Mouse (Mus musculus): Measurements from ENCODE around the gene Ckap5.

GRCm38 (mm10) chr2:91537588-91538205, 11.1 kb downstream of the Ckap5 start:
- no peak for TF ChIP-seq CTCF (IDR thresholded peaks at IDR 0.05; ENCODE audit: extremely low read depth, insufficient read depth, insufficient read length, insufficient replicate concordance)
- no peak for TF ChIP-seq POLR2A (IDR thresholded peaks at IDR 0.05; ENCODE audit: low read depth, low read length)

Measured in spleen, adult 2 months (tissue).